Mouse (Mus musculus) testis, adult 2 months (tissue): ENCODE results near the gene Aipl1. TPM values are rescaled to one million over a fixed set of nuclear protein-coding genes. Genes with fewer than 3 reads are reported as not detected.

Experiments used
- H3K27ac ChIP-seq: fragments of 200-500 bp; 2 replicates; pipeline ENCODE4 v1.5.1; 2012; ENCODE audit warnings: low read depth, low read length; ENCODE audit not compliant: control insufficient read depth, insufficient read depth
- H3K27me3 ChIP-seq: fragments of 200-500 bp; 2 replicates; pipeline ENCODE4 v1.6.1; 2012; ENCODE audit warnings: mild to moderate bottlenecking, low read length, moderate library complexity; ENCODE audit not compliant: control insufficient read depth, insufficient read depth
- H3K36me3 ChIP-seq: fragments of 200-500 bp; 2 replicates; pipeline ENCODE4 v1.6.1; 2012; ENCODE audit warnings: mild to moderate bottlenecking, low read length; ENCODE audit not compliant: control insufficient read depth, insufficient read depth
- H3K4me1 ChIP-seq: fragments of 200-500 bp; 2 replicates; pipeline ENCODE4 v1.6.1; 2012; ENCODE audit warnings: low read length; ENCODE audit not compliant: control insufficient read depth, insufficient read depth
- H3K4me3 ChIP-seq: fragments of 200-500 bp; 2 replicates; pipeline ENCODE4 v1.5.1; 2012; ENCODE audit warnings: low read depth, mild to moderate bottlenecking, low read length, moderate library complexity, mixed read lengths; ENCODE audit not compliant: control insufficient read depth
- CTCF ChIP-seq: fragments of 200-500 bp; IDR thresholded peaks from 2 replicates; pipeline ENCODE4 v1.5.1; 2012; ENCODE audit warnings: low read depth, mild to moderate bottlenecking, inconsistent platforms, low read length, moderate library complexity; ENCODE audit not compliant: control insufficient read depth, insufficient read depth, insufficient replicate concordance
- POLR2A ChIP-seq: fragments of 200-500 bp; IDR thresholded peaks from 2 replicates; pipeline ENCODE4 v1.6.1; 2012; ENCODE audit warnings: low read depth, mild to moderate bottlenecking, inconsistent platforms, low read length, moderate library complexity; ENCODE audit not compliant: control insufficient read depth
- polyA plus RNA-seq: library from polyadenylated mRNA; depleted of rRNA; stranded (reverse); fragments of >200 nt; gene quantifications from 2 replicates; pipeline ENCODE4 v1.2.3, GENCODE M21; 2012; rRNA removed

Aipl1 gene
- 0.29 and 0.62 TPM in 2 replicates for polyA plus RNA-seq

DNA sequence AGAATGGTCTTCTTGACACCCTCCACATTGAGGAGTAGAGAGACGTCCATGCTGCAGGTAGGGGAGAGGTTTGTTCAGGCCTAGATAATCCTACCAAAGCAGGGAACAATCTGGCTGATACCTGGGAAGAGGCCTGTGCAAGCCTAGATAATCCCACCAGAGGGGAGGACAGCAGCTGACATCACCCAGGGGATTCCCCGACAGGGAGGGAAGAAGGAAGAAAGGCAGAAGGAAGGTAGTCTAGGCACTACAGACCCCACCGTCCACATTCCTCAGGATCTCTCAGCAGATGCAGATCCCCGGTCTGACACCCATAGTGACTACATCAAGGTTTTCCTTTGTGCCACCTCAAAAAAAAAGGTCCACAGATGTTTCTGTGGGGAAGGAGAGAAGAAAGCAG is at the start of gene Aipl1:
TSS of gene Aipl1 (minus strand) at position 101 of the 400 bp plus-strand sequence.
- TF ChIP-seq POLR2A: no peak
- no peak for TF ChIP-seq CTCF

DNA sequence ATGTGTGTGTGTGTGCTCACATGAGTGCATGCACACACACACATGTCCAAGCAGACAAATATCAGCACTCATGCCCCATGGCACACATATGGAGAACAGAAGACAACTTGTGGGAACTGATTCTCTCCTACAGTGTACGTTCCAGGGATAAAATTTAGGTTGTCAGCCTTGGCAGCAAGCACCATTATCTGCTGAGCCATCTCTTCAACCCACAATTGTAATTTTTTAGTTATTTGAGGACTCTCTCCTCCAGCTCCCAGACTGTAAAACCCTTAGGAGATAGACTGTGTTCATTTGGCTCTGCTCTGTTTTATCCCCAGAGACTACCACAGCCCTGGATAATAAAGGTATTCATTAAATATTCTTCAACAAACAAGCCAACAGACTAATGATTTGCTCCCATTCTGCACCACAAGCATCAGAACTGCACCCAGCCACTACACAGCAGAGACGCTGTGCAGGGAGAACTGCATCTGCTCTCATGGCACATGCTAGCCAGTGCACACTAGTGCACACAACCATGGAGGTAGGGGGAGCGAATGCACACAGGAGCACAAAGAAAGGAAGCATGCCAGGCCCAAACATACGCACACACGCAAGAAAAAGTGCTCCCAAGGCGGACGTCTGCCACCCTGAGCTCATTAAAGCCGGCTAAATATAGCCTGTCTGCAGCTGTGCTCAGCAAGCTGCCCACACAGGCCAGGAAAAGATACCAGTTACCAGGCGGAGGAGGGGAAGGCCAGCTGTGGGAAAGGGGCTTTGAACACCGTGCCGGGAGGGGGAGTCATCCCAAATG is 49.1 kb upstream of the Aipl1 start:
- H3K36me3 ChIP-seq: no peaks in the 10 kb centered on the region
- no peaks in the 10 kb centered on the region for H3K27me3 ChIP-seq
- H3K4me1 ChIP-seq: no peaks in the 10 kb centered on the region
- no peak overlapping the region for H3K4me3 ChIP-seq
- H3K27ac ChIP-seq: no peak overlapping the region
- no peak for TF ChIP-seq CTCF
- no peak for TF ChIP-seq POLR2A

More for the DNA sequence above, at the start of gene Aipl1:
- peaks cover 5% of the 10 kb centered on the region for H3K4me1 ChIP-seq
- H3K4me3 ChIP-seq: no peak within 1 kb of the TSS
- H3K27me3 ChIP-seq: no peaks in the 10 kb centered on the region
- no peaks in the 10 kb centered on the region for H3K36me3 ChIP-seq
- H3K27ac ChIP-seq: no peak within 1 kb of the TSS

DNA sequence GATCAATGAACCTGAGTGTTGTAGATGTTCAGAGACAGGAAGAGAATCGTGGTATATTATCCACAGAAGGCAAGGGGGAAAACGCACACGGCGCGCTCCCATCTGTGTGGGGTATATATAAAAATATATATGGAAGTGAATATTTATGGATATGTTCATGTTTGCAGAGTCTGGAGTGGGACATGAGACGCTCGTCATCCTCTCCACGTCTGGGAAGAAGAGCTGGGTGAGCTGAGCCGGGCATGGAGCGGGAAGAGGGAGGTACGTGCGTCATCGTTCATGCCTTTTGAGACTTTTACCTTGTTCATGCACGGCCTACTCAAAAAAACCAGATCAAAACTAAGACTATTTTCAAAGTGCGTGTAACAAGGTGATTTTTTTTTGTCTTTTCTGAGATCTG is 47.0 kb upstream of the Aipl1 start:
- TF ChIP-seq CTCF: no peak
- no peak for TF ChIP-seq POLR2A
- Histone ChIP-seq H3K4me3 (no peak overlapping the region), H3K4me1 (no peaks in the 10 kb centered on the region), H3K27me3 (no peaks in the 10 kb centered on the region), H3K27ac (no peak overlapping the region), H3K36me3 (no peaks in the 10 kb centered on the region)

DNA sequence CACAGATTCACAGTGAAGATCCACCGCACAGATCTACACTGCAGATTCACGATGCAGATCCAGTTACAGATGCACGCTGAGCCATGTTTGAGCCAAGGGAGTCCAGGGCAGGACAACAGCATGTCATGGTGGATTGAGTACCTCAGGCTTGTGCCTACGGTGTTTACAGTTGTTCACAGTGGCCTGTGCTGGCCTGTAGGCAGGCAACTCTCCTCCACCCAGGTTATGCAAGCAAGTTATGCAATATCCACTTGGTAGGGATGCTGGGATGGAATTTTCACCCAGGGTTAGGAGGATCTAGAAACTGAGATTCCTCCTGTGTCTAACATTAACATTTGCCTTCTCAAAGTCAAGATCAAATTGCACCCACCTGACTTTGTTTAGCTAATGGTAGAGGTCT is 45.3 kb upstream of the Aipl1 start:
- Histone ChIP-seq H3K27me3 (no peaks in the 10 kb centered on the region), H3K4me1 (no peaks in the 10 kb centered on the region), H3K4me3 (no peak overlapping the region), H3K36me3 (no peaks in the 10 kb centered on the region), H3K27ac (no peak overlapping the region)
- no peak for TF ChIP-seq CTCF
- no peak for TF ChIP-seq POLR2A

DNA sequence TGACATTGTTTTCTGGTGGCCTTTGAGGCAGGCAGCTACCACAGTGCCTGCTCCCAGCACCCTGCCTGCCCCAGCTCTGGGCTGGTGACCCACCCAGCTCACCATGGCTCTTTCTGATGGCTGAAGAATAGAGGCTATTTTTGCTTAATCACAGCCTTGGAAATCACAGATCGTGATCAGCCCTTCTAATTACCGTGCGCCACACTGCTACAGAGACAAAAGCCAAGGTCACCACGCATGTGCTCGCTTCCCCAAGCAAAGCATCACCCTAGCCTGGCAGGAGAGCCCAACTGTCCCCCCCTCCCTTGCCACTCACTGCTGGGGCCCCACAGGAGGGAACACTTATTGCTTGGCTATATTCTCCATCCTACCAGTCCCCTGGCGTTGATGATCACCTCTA is 43.2 kb upstream of the Aipl1 start:
- Histone ChIP-seq H3K4me3 (no peak overlapping the region), H3K36me3 (no peaks in the 10 kb centered on the region), H3K4me1 (no peaks in the 10 kb centered on the region), H3K27ac (no peak overlapping the region), H3K27me3 (no peaks in the 10 kb centered on the region)
- TF ChIP-seq CTCF (no peak), POLR2A (no peak)

DNA sequence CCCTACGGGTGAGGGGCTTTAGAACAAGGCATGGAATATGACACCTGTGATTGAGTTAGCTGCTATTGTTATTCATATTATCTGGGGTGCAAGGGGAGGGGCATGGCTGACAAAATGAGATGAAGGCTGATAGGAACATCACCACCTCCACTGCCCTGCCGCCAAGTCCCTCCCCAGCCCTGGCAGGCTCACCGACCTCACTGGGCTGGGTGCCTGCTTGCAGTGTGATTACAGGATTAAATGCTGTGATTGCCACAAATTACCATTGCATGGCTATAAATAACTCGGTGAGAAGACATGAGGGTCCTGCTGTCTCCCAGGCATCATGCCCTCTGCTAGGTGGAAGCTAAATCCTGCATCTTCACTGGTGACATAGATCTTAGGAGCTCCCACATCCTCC is 41.3 kb upstream of the Aipl1 start:
- Histone ChIP-seq H3K36me3 (no peaks in the 10 kb centered on the region), H3K4me1 (no peaks in the 10 kb centered on the region)

DNA sequence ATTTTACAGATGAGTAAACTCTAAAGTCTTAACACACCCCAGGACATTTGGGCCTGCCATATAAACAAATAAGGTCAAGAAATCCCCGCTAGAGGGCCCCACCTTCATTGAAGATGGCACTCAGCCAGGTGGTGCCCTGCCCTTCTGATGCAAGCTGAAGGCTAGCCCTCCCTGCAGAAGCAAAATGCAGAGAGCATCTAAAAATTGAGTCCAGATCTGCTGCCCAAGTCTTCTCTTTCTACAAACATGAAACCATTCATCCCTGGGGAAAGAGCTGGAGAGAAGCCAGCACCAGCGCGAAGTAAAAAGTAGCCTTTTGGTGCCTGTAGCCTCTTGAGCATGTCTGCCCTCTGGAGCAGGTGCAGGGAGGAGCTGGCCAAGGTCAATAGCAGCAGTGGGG is 40.7 kb upstream of the Aipl1 start:
- Histone ChIP-seq H3K36me3 (no peaks in the 10 kb centered on the region), H3K4me3 (no peak overlapping the region), H3K27ac (no peak overlapping the region), H3K4me1 (no peaks in the 10 kb centered on the region), H3K27me3 (no peaks in the 10 kb centered on the region)
- no peak for TF ChIP-seq CTCF
- TF ChIP-seq POLR2A: no peak

More for the DNA sequence above, 41.3 kb upstream of the Aipl1 start:
- TF ChIP-seq POLR2A (no peak), CTCF (no peak)
- no peaks in the 10 kb centered on the region for H3K27me3 ChIP-seq
- no peak overlapping the region for H3K4me3 ChIP-seq
- no peak overlapping the region for H3K27ac ChIP-seq
